Mouse (Mus musculus): Measurements from ENCODE around the gene Fam167b. TPM values are rescaled to one million over a fixed set of nuclear protein-coding genes. Genes with fewer than 3 reads are reported as not detected.
"Not testable (repeated sequence)": the region's sequence is repeated elsewhere in the genome, so short reads cannot be mapped to it uniquely, and the experiment has no call there.

The Fam167b gene
- total and polyA plus RNA-seq, 2 experiments = 11.8 to 20.3 TPM

DNA sequence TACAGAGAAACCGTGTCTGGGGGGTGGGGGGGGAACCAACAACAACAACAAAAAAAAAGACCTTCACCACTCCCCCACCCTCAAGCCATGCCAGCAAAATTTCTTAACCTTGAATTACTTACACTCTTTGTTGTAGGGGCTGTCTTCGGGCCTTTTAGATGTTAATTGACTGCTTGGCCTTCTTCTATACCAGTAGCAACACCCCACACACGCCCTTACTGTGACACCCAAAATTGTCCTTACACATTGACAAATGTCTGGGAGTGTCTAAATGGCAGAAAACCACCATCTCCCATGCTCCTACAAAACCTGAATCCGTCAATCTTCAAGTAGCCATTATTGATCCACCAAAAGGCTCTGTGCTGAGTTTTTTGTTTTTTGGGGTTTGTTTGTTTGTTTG, 34.2 kb downstream of the Fam167b start:
- Histone ChIP-seq H3K79me2 (ENCODE audit: control insufficient read depth, insufficient read depth, low read length) (peaks cover 17% of the 10 kb centered on the region; the same call in 1 of the 2 replicates), H3K36me3 (ENCODE audit: control insufficient read depth, insufficient read depth, low read length) (no peaks in the 10 kb centered on the region), H3K4me3 (ENCODE audit: insufficient read depth, low read depth, low read length) (no peak overlapping the region), H3K27ac (replicated peaks; ENCODE audit: insufficient read depth, low read depth, low read length) (no peak overlapping the region), H3K9ac (ENCODE audit: low read depth, low read length) (no peak overlapping the region), H3K27me3 (ENCODE audit: control insufficient read depth, insufficient read depth, low read length) (no peaks in the 10 kb centered on the region), H3K4me1 (ENCODE audit: control insufficient read depth, insufficient read depth, low read length) (peaks cover 7% of the 10 kb centered on the region)
- DNase-seq (ENCODE audit: extremely low read depth, low read depth, low spot score) = no peak
- TF ChIP-seq CTCF (IDR thresholded peaks at IDR 0.05; ENCODE audit: low read depth, low read length) = no peak
- TF ChIP-seq POLR2A (IDR thresholded peaks at IDR 0.05; ENCODE audit: extremely low read depth, insufficient read depth, low read length) = no peak
- 100% methylated on average over 4 of the region's 4 CpGs for WGBS

DNA sequence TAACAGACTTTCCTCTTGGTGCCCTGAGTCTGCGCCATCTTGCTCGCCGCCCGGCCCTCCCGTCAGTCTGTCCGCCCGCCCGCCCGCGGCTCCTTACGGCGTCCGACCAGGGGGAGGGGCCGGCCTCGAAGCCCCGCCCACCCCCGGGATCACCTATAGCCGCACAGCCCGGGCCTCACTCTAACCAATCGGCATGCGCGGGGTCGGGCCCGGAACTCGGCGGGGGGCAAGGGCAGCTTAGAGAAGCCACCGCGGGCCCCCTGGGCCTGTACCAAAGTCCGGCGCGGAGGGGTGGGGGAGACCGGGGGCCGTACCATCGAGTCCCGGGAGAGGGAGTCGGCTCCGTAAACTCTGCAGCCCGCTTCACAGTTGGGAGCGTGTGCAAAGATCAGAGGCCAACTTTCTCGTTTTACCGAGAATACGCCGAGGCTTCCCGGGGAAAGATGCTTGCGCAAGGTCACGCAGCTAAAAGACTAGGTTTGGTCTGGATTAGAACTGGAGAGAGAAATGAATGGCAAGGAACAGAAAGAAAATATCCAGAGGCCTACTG, 35.7 kb downstream of the Fam167b start, which contains the start of gene Hdac1:
Gene Hdac1, minus strand, starts transcription at position 122 of the 550 bp plus-strand sequence.
- Histone ChIP-seq H3K79me2 (ENCODE audit: control insufficient read depth, insufficient read depth, low read length) (peaks cover 17% of the 10 kb centered on the region), H3K27me3 (ENCODE audit: control insufficient read depth, insufficient read depth, low read length) (no peaks in the 10 kb centered on the region), H3K4me1 (ENCODE audit: control insufficient read depth, insufficient read depth, low read length) (peaks cover 7% of the 10 kb centered on the region), H3K27ac (replicated peaks; ENCODE audit: insufficient read depth, low read depth, low read length) (peak within 1 kb of the TSS; percentile 50), H3K36me3 (ENCODE audit: control insufficient read depth, insufficient read depth, low read length) (no peaks in the 10 kb centered on the region), H3K4me3 (ENCODE audit: insufficient read depth, low read depth, low read length) (peak within 1 kb of the TSS; percentile 78), H3K9ac (ENCODE audit: low read depth, low read length) (peak within 1 kb of the TSS; percentile 94)
- peak; percentile 82 for DNase-seq (ENCODE audit: extremely low read depth, low read depth, low spot score)
- 1% methylated on average over 46 of the region's 46 CpGs for WGBS
- TF ChIP-seq POLR2A (IDR thresholded peaks at IDR 0.05; ENCODE audit: extremely low read depth, insufficient read depth, low read length) = peak; percentile 92; the same call in 1 of the 2 replicates
- 0 out of 2 replicates have a peak, but pooled peaks have one; percentile 7 for TF ChIP-seq CTCF (IDR thresholded peaks at IDR 0.05; ENCODE audit: low read depth, low read length)

- DNase-seq (ENCODE audit: extremely low read depth, low read depth, low spot score) = no peak
- Histone ChIP-seq H3K4me1 (ENCODE audit: control insufficient read depth, insufficient read depth, low read length) (peaks cover 7% of the 10 kb centered on the region), H3K9ac (ENCODE audit: low read depth, low read length) (peak overlapping the region; percentile 94), H3K79me2 (ENCODE audit: control insufficient read depth, insufficient read depth, low read length) (peaks cover 17% of the 10 kb centered on the region), H3K4me3 (ENCODE audit: insufficient read depth, low read depth, low read length) (peak overlapping the region; percentile 78), H3K27me3 (ENCODE audit: control insufficient read depth, insufficient read depth, low read length) (no peaks in the 10 kb centered on the region), H3K27ac (replicated peaks; ENCODE audit: insufficient read depth, low read depth, low read length) (peak overlapping the region; percentile 33; the same call in 1 of the 2 replicates), H3K36me3 (ENCODE audit: control insufficient read depth, insufficient read depth, low read length) (no peaks in the 10 kb centered on the region)
- under 1% methylated on average over 30 of the region's 30 CpGs for WGBS
- no peak for TF ChIP-seq POLR2A (IDR thresholded peaks at IDR 0.05; ENCODE audit: extremely low read depth, insufficient read depth, low read length)
- TF ChIP-seq CTCF (IDR thresholded peaks at IDR 0.05; ENCODE audit: low read depth, low read length) = no peak
Measured at GRCm38 (mm10) chr4:129541868-129542591, 36.3 kb downstream of the Fam167b start.

DNA sequence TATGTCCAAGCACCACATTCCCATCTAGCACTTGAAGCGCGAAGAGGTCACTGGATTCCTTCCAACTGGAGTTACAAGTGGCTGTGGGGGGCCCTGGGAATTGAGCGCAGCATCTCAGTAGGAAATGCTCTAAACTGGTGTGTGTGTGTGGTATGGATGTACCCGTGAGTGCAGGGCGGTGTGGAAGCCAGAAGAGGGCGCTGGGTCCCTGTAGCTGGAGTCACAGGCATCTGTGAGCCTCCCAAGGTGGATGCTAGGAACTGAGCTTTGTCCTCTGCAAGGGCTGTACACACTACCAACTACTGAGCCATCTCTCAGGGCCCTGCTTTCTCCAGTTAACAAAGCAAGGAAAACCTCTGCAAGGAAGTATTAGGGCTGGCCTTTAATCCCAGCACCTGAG, 38.3 kb downstream of the Fam167b start:
- peaks cover 5% of the 10 kb centered on the region; the same call in 1 of the 2 replicates for H3K36me3 ChIP-seq (ENCODE audit: control insufficient read depth, insufficient read depth, low read length)
- WGBS = 88% methylated on average over 6 of the region's 6 CpGs
- H3K27ac ChIP-seq (replicated peaks; ENCODE audit: insufficient read depth, low read depth, low read length) = no peak overlapping the region
- peak; percentile 9 for DNase-seq (ENCODE audit: extremely low read depth, low read depth, low spot score)
- TF ChIP-seq POLR2A (IDR thresholded peaks at IDR 0.05; ENCODE audit: extremely low read depth, insufficient read depth, low read length) (no peak), CTCF (IDR thresholded peaks at IDR 0.05; ENCODE audit: low read depth, low read length) (peak; percentile 79)
- no peaks in the 10 kb centered on the region for H3K27me3 ChIP-seq (ENCODE audit: control insufficient read depth, insufficient read depth, low read length)
- peaks cover 7% of the 10 kb centered on the region for H3K4me1 ChIP-seq (ENCODE audit: control insufficient read depth, insufficient read depth, low read length)
- no peak overlapping the region for H3K4me3 ChIP-seq (ENCODE audit: insufficient read depth, low read depth, low read length)
- peaks cover 20% of the 10 kb centered on the region for H3K79me2 ChIP-seq (ENCODE audit: control insufficient read depth, insufficient read depth, low read length)
- H3K9ac ChIP-seq (ENCODE audit: low read depth, low read length) = no peak overlapping the region

DNA sequence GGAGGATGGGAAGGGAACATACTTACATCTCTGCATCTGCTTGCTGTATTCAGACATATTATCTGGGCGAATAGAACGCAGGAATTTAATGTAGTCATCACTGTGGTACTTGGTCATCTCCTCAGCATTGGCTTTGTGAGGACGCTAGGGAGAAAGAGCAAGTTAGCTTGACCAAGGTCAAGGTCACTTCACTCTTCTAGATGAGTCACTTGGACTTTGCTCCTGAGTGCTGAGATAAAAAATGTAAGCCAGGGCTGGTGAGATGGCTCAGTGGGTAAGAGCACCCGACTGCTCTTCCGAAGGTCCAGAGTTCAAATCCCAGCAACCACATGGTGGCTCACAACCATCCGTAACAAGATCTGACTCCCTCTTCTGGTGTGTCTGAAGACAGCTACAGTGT, 49.4 kb downstream of the Fam167b start:
- H3K27ac ChIP-seq (replicated peaks; ENCODE audit: insufficient read depth, low read depth, low read length); H3K4me3 ChIP-seq (ENCODE audit: insufficient read depth, low read depth, low read length); H3K4me1 ChIP-seq (ENCODE audit: control insufficient read depth, insufficient read depth, low read length); H3K9ac ChIP-seq (ENCODE audit: low read depth, low read length); H3K79me2 ChIP-seq (ENCODE audit: control insufficient read depth, insufficient read depth, low read length); H3K27me3 ChIP-seq (ENCODE audit: control insufficient read depth, insufficient read depth, low read length): not testable (repeated sequence)
- H3K36me3 ChIP-seq (ENCODE audit: control insufficient read depth, insufficient read depth, low read length) = peaks cover 40% of the 10 kb centered on the region
- WGBS = 64% methylated on average over 6 of the region's 6 CpGs
- peak; percentile 34 for DNase-seq (ENCODE audit: extremely low read depth, low read depth, low spot score)

Other genes with a start within 250 kb of the Fam167b start
- gene Rbbp4, start 243.2 kb downstream of the Fam167b start, total RNA-seq (2014; rRNA removed) = 40.3 and 47.2 TPM in 2 replicates
- 15.1 and 17.2 TPM in 2 replicates for gene Rbbp4, start 243.2 kb downstream of the Fam167b start, polyA plus RNA-seq (2012; rRNA removed)
- gene Zbtb8os, start 242.9 kb downstream of the Fam167b start, total RNA-seq (2014; rRNA removed) = 24.7 and 32.8 TPM in 2 replicates
- 14.7 and 16.7 TPM in 2 replicates for gene Zbtb8os, start 242.9 kb downstream of the Fam167b start, polyA plus RNA-seq (2012; rRNA removed)
- 1.3 and 1.7 TPM in 2 replicates for gene Zbtb8a, start 200.4 kb downstream of the Fam167b start, total RNA-seq (2014; rRNA removed)
- 1.6 and 1.7 TPM in 2 replicates for gene Zbtb8a, start 200.4 kb downstream of the Fam167b start, polyA plus RNA-seq (2012; rRNA removed)
- 0.07 TPM in 1 of 2 replicates, not detected in the other for gene Zbtb8b, start 137.7 kb downstream of the Fam167b start, total RNA-seq (2014; rRNA removed)
- 0.04 TPM in 1 of 2 replicates, not detected in the other for gene Zbtb8b, start 137.7 kb downstream of the Fam167b start, polyA plus RNA-seq (2012; rRNA removed)
- 22.1 and 26.6 TPM in 2 replicates for gene Bsdc1, start 117.0 kb downstream of the Fam167b start, total RNA-seq (2014; rRNA removed)
- 14.5 and 19.3 TPM in 2 replicates for gene Bsdc1, start 117.0 kb downstream of the Fam167b start, polyA plus RNA-seq (2012; rRNA removed)
- gene Tssk3, start 87.5 kb downstream of the Fam167b start, total RNA-seq (2014; rRNA removed) = not detected in 2 replicates
- gene Tssk3, start 87.5 kb downstream of the Fam167b start, polyA plus RNA-seq (2012; rRNA removed) = not detected in 2 replicates
- gene Fam229a, start 87.4 kb downstream of the Fam167b start, total RNA-seq (2014; rRNA removed) = not detected in 2 replicates
- gene Fam229a, start 87.4 kb downstream of the Fam167b start, polyA plus RNA-seq (2012; rRNA removed) = 0.38 TPM in 1 of 2 replicates, not detected in the other
- 5.3 and 9.9 TPM in 2 replicates for gene Marcksl1, start 65.0 kb downstream of the Fam167b start, total RNA-seq (2014; rRNA removed)
- gene Marcksl1, start 65.0 kb downstream of the Fam167b start, polyA plus RNA-seq (2012; rRNA removed) = 7.7 and 11.1 TPM in 2 replicates
- 16.8 and 20.5 TPM in 2 replicates for gene Hdac1, start 35.8 kb downstream of the Fam167b start, total RNA-seq (2014; rRNA removed)
- gene Hdac1, start 35.8 kb downstream of the Fam167b start, polyA plus RNA-seq (2012; rRNA removed) = 15.8 and 18.1 TPM in 2 replicates
- gene Lck, start 4.9 kb downstream of the Fam167b start, total RNA-seq (2014; rRNA removed) = 0.92 and 1.1 TPM in 2 replicates
- gene Lck, start 4.9 kb downstream of the Fam167b start, polyA plus RNA-seq (2012; rRNA removed) = 1.7 and 1.9 TPM in 2 replicates
- gene Eif3i, start 22.1 kb upstream of the Fam167b start, total RNA-seq (2014; rRNA removed) = 170 and 204 TPM in 2 replicates
- gene Eif3i, start 22.1 kb upstream of the Fam167b start, polyA plus RNA-seq (2012; rRNA removed) = 186 and 205 TPM in 2 replicates
- gene Tmem234, start 22.1 kb upstream of the Fam167b start, total RNA-seq (2014; rRNA removed) = 65.6 and 67.5 TPM in 2 replicates
- 75.8 and 93.6 TPM in 2 replicates for gene Tmem234, start 22.1 kb upstream of the Fam167b start, polyA plus RNA-seq (2012; rRNA removed)
- 0.54 and 1.6 TPM in 2 replicates for gene Dcdc2b, start 35.7 kb upstream of the Fam167b start, total RNA-seq (2014; rRNA removed)
- 1.3 and 1.4 TPM in 2 replicates for gene Dcdc2b, start 35.7 kb upstream of the Fam167b start, polyA plus RNA-seq (2012; rRNA removed)
- gene Iqcc, start 40.5 kb upstream of the Fam167b start, total RNA-seq (2014; rRNA removed) = 10.3 and 11.3 TPM in 2 replicates
- gene Iqcc, start 40.5 kb upstream of the Fam167b start, polyA plus RNA-seq (2012; rRNA removed) = 21.0 and 23.0 TPM in 2 replicates
- gene Ccdc28b, start 45.4 kb upstream of the Fam167b start, total RNA-seq (2014; rRNA removed) = 9.3 and 9.7 TPM in 2 replicates
- gene Ccdc28b, start 45.4 kb upstream of the Fam167b start, polyA plus RNA-seq (2012; rRNA removed) = 7.2 and 7.6 TPM in 2 replicates
- 8.2 and 10.2 TPM in 2 replicates for gene Txlna, start 62.5 kb upstream of the Fam167b start, total RNA-seq (2014; rRNA removed)
- 11.9 and 15.1 TPM in 2 replicates for gene Txlna, start 62.5 kb upstream of the Fam167b start, polyA plus RNA-seq (2012; rRNA removed)
- gene Kpna6, start 94.2 kb upstream of the Fam167b start, total RNA-seq (2014; rRNA removed) = 15.1 and 15.6 TPM in 2 replicates
- gene Kpna6, start 94.2 kb upstream of the Fam167b start, polyA plus RNA-seq (2012; rRNA removed) = 17.4 and 19.4 TPM in 2 replicates
- 1.5 and 1.8 TPM in 2 replicates for gene Tmem39b, start 118.3 kb upstream of the Fam167b start, total RNA-seq (2014; rRNA removed)
- gene Tmem39b, start 118.3 kb upstream of the Fam167b start, polyA plus RNA-seq (2012; rRNA removed) = 12.5 and 15.6 TPM in 2 replicates
- gene Khdrbs1, start 163.8 kb upstream of the Fam167b start, total RNA-seq (2014; rRNA removed) = 12.2 and 12.3 TPM in 2 replicates
- gene Khdrbs1, start 163.8 kb upstream of the Fam167b start, polyA plus RNA-seq (2012; rRNA removed) = 6.9 and 7.9 TPM in 2 replicates
- 58.4 and 63.4 TPM in 2 replicates for gene Ptp4a2, start 232.7 kb upstream of the Fam167b start, total RNA-seq (2014; rRNA removed)
- 41.1 and 49.5 TPM in 2 replicates for gene Ptp4a2, start 232.7 kb upstream of the Fam167b start, polyA plus RNA-seq (2012; rRNA removed)